Mouse (Mus musculus) liver, embryonic 14.5 days (tissue): Measurements from ENCODE around the gene Tmtc4. TPM values are rescaled to one million over a fixed set of nuclear protein-coding genes. Genes with fewer than 3 reads are reported as not detected.

Source experiments
- ATAC-seq: fragments of 200-750 bp; cut with Nextera tagmentation; 2 replicates; pipeline ENCODE4 v1.8.0; 2017; ENCODE audit warnings: moderate number of reproducible peaks, mild to moderate bottlenecking, moderate library complexity; ENCODE audit not compliant: insufficient read depth
- DNase-seq, 3 experiments: peaks; one replicate each; pipeline ENCODE4 v3.0.0-alpha.2; 2012 to 2013; ENCODE audit warnings: low read depth in 3 of 3, low spot score in 3 of 3
- H3K27ac ChIP-seq: fragments of 300-500 bp; sonication (generic); 2 replicates; pipeline ENCODE4 v1.5.1; 2014; ENCODE audit warnings: moderate library complexity, mild to moderate bottlenecking, control low read depth, inconsistent platforms
- H3K27me3 ChIP-seq: fragments of 300-500 bp; sonication (generic); 2 replicates; pipeline ENCODE4 v1.6.1; 2014; ENCODE audit warnings: mild to moderate bottlenecking, low read length, moderate library complexity; ENCODE audit not compliant: control insufficient read depth, insufficient read depth
- H3K36me3 ChIP-seq: fragments of 300-500 bp; sonication (generic); replicated peaks from 2 replicates; pipeline ENCODE4 v1.6.1; 2014; ENCODE audit warnings: low read depth; ENCODE audit not compliant: control insufficient read depth, insufficient read depth
- H3K4me1 ChIP-seq, 2 experiments: fragments of 200-500 bp in 1 of 2; fragments of 300-500 bp in 1 of 2; sonication (generic) in 1 of 2; replicated peaks; 2 replicates each; pipeline ENCODE4 v1.6.1; 2012 to 2014; ENCODE audit warnings: antibody characterized with exemption in 1 of 2, inconsistent platforms in 1 of 2, low read length in 1 of 2; ENCODE audit not compliant: control insufficient read depth in 2 of 2, insufficient read depth in 2 of 2
- H3K4me2 ChIP-seq: fragments of 300-500 bp; sonication (generic); 2 replicates; pipeline ENCODE4 v1.6.1; 2014; ENCODE audit warnings: low read depth, mild to moderate bottlenecking, control low read depth, moderate library complexity
- H3K4me3 ChIP-seq, 2 experiments: fragments of 200-500 bp in 1 of 2; fragments of 300-500 bp in 1 of 2; sonication (generic) in 1 of 2; 2 replicates each; pipeline ENCODE4 v1.5.1; 2012 to 2014; ENCODE audit warnings: low read depth in 2 of 2, low read length in 2 of 2, mild to moderate bottlenecking in 2 of 2, control low read depth in 1 of 2, inconsistent platforms in 1 of 2, moderate library complexity in 1 of 2; ENCODE audit not compliant: insufficient read depth in 1 of 2
- H3K9ac ChIP-seq: fragments of 300-500 bp; sonication (generic); replicated peaks from 2 replicates; pipeline ENCODE4 v1.6.1; 2014; ENCODE audit warnings: mild to moderate bottlenecking, control low read depth, moderate library complexity
- H3K9me3 ChIP-seq: fragments of 300-500 bp; sonication (generic); 2 replicates; pipeline ENCODE4 v1.6.1; 2016; ENCODE audit warnings: low read length, mixed read lengths; ENCODE audit not compliant: control insufficient read depth
- CTCF ChIP-seq: IDR thresholded peaks from 2 replicates; pipeline ENCODE4 v1.5.1; 2016; ENCODE audit warnings: antibody characterized with exemption, low read depth, control low read depth
- EP300 ChIP-seq: IDR thresholded peaks from 2 replicates; pipeline ENCODE4 v1.6.1; 2016; ENCODE audit warnings: antibody characterized with exemption, low read depth
- WGBS: fragments of 180-500 bp; shearing (Covaris S2); extraction: QIAGEN DNeasy Blood & Tissue Kit; methylation state at CpG from one replicate; pipeline ENCODE4 v1.1.7; 2014; ENCODE audit not compliant: insufficient replicate concordance; 5-methylcytosine and 5-hydroxymethylcytosine counted together
- polyA plus RNA-seq, 2 experiments: library from polyadenylated mRNA; depleted of rRNA in 1 of 2; stranded (reverse) in 1 of 2; unstranded in 1 of 2; fragments of >200 nt; fragmentation: Nextera tagmentation in 1 of 2; extraction: Ambion mirVana in 1 of 2; gene quantifications; 2 replicates each; pipeline versions ENCODE4 v1.2.1 to v1.2.3; 2012 to 2014

The Tmtc4 gene
- polyA plus RNA-seq, 2 experiments = 1.4 to 2.3 TPM

DNA sequence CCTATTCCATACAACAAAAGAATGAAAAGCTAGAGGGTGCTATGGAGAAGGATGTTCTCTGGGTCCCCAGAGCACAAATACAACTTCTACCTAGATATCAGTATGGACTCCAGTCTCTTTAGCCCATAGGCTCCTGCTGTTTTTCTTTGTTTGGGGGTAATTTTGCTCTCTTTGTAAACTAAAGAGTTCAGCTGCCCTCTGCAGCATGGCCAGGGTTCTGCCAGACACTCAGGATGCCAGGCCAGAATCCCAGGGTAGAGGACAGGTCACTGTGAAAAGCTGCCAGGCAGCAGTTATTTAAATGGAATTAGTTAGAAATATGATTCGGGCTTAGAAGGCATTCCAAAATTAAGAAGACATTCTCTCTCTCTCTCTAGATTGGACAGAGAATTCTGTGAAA lies 47.4 kb downstream of the Tmtc4 start:
- Histone ChIP-seq H3K4me2 (no peak overlapping the region), H3K9ac (no peak overlapping the region), H3K27ac (no peak overlapping the region), H3K36me3 (no peaks in the 10 kb centered on the region), H3K4me3 (no peak overlapping the region), H3K27me3 (no peaks in the 10 kb centered on the region), H3K9me3 (no peaks in the 10 kb centered on the region), H3K4me1 (no peaks in the 10 kb centered on the region)
- 59% methylated on average over 1 of the region's 1 CpGs for WGBS
- DNase-seq = no peak
- ATAC-seq = no peak
- TF ChIP-seq CTCF = no peak
- TF ChIP-seq EP300 = no peak

DNA sequence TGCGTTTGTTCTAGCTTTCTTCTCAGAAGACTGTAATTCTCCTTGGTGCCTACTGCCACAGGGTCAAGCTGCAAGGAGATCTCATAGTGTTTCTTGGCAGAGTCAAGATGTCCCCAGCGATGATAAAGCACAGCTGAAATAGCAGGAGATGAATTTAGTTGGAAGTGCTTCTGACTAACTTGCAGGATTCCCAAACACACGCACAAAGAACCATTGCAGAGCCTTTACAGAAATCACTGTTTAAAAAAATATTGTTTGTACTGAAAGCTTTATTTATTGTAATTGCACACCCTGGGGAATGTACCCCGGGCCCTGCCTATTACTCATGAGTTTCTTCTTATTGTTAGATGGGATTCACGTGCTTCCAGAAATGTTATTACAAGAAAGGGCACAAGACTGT lies 63.8 kb downstream of the Tmtc4 start:
- H3K4me2 ChIP-seq = no peak overlapping the region
- no peak overlapping the region for H3K4me3 ChIP-seq
- H3K9ac ChIP-seq = no peak overlapping the region
- no peak for ATAC-seq
- H3K27ac ChIP-seq = no peak overlapping the region
- 66% methylated on average over 5 of the region's 5 CpGs for WGBS
- H3K36me3 ChIP-seq = no peaks in the 10 kb centered on the region
- DNase-seq = no peak
- H3K4me1 ChIP-seq = no peaks in the 10 kb centered on the region
- TF ChIP-seq CTCF = no peak
- no peak for TF ChIP-seq EP300
- no peaks in the 10 kb centered on the region for H3K9me3 ChIP-seq
- no peaks in the 10 kb centered on the region for H3K27me3 ChIP-seq

DNA sequence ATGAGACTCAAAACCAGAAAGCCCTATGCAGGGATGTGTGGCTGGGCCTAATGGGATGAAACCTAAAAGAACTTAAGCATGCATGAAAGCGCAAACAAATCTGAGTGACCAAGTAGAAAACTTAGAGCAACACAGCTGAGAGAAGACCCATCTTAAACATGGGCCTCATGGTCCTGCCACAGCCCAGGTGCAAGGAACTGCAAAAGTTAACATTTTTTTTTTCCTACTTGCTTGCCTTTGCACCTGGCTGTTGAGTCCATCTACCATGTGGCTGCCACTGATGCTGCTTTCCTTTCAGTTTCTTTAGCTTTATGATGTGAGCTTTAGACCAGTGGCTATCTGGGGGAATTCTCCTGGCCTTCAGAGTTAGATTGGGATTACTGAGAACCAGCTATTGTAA lies 66.2 kb downstream of the Tmtc4 start:
- no peak for ATAC-seq
- Histone ChIP-seq H3K4me2 (no peak overlapping the region), H3K36me3 (no peaks in the 10 kb centered on the region), H3K9me3 (no peaks in the 10 kb centered on the region), H3K4me1 (0 out of 4 replicates have a peak, but pooled peaks cover 0 to 2% of the 10 kb centered on the region in 2 experiments), H3K27ac (no peak overlapping the region), H3K9ac (no peak overlapping the region), H3K27me3 (no peaks in the 10 kb centered on the region), H3K4me3 (no peak overlapping the region)
- no peak for DNase-seq
- TF ChIP-seq CTCF = no peak
- no peak for TF ChIP-seq EP300
- 76% methylated on average over 1 of the region's 1 CpGs for WGBS

DNA sequence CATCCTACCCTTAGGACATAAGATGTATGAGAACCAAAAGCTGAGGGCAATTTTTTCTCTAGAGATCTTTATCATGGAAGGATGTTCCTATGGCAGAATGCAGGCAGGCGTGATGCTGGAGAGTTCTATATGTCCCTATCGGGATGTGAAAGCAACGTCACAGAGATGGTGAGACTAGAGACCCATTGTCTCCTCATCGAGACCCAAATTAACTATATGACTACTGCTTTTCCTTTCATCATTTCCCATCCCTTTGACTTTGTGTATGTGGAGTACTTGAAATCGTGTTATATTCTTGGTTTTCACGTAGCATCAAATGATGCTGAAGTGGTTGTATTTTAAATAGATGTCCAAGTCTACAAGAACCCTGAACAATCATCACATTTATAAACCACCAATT lies 70.2 kb downstream of the Tmtc4 start, which contains the start of gene Ggact:
Gene Ggact (minus strand): TSS at position 101 of the 400 bp plus-strand sequence.
- no peaks in the 10 kb centered on the region for H3K36me3 ChIP-seq
- ATAC-seq = no peak
- H3K4me1 ChIP-seq = peaks cover 2 to 6% of the 10 kb centered on the region in 2 experiments; a peak in 1 of 4 replicates
- peak within 1 kb of the TSS; percentile 73 for H3K9ac ChIP-seq
- H3K4me2 ChIP-seq = peak within 1 kb of the TSS; percentile 81
- H3K9me3 ChIP-seq = no peaks in the 10 kb centered on the region
- DNase-seq = no peak
- WGBS = 67% methylated on average over 6 of the region's 6 CpGs
- no peaks in the 10 kb centered on the region for H3K27me3 ChIP-seq
- no peak within 1 kb of the TSS for H3K27ac ChIP-seq
- peak within 1 kb of the TSS; percentile 65 to 77 for H3K4me3 ChIP-seq
- TF ChIP-seq EP300 (no peak), CTCF (no peak)

DNA sequence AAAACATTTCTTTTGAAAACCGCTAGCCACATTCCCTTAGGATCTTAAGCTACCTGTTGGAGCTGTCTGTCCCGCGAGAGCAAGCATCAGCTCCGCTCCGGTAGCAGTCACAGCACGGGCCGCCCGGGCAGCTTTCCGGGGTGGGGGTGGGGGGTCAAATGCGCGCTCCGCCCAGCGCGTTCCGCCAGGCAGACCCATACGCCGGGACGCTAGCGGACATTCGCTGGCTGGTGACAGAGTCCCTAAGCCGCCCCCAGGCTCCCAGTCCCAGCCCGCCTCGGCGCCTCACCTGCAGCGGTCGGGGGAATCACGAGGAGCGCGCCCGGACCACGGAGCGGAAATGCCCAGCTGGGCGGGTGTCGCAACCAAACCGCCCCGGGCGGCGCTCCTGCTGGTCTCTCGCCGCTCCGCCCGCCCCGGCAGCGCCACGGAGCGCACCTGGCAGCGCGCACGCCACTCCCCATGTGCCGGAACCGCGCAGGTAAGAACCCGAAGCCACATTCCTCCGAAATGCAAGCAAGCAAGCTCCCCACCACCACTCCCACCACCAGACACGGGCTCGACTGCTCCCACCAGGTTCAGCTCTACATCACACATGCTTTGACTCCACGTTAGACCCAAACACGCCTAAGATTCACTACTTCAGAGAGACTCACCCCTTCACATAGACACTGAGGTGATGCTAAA lies 70.9 kb downstream of the Tmtc4 start:
- Histone ChIP-seq H3K9me3 (no peaks in the 10 kb centered on the region), H3K27me3 (no peaks in the 10 kb centered on the region), H3K4me1 (peaks cover 2 to 6% of the 10 kb centered on the region in 2 experiments; a peak in 1 of 4 replicates), H3K9ac (peak overlapping the region; percentile 73), H3K27ac (no peak overlapping the region), H3K36me3 (no peaks in the 10 kb centered on the region), H3K4me2 (peak overlapping the region; percentile 81), H3K4me3 (peak overlapping the region; percentile 65 to 77)
- WGBS = under 1% methylated on average over 56 of the region's 58 CpGs
- DNase-seq (peak; percentile 30 to 41 (median 36)), ATAC-seq (peak; percentile 80)
- TF ChIP-seq CTCF = no peak
- no peak for TF ChIP-seq EP300
